Comparison of ENCODE assay signal across 10 mouse cellular contexts in genomic region chr7:28790066-28790806, GRCm38 (mm10). TPM values are rescaled to one million over a fixed set of nuclear protein-coding genes. Genes with fewer than 3 reads are reported as not detected.
DNase-seq lines count a peak whose midpoint lies in the region; ATAC-seq and TF ChIP-seq lines count a peak whose summit lies in the region.
"Had no signal": no experiment of that assay in that cellular context is flagged by ENCODE, and none has a peak within 500 bp of the region (broad histone marks: within the 10 kb centered on the region; RNA-seq: fewer than 3 reads in every experiment).

No protein-coding gene starts in this region.

- WGBS in kidney, embryonic 14.5 days = 51% methylated on average over 8 of the region's 8 CpGs
- 48% methylated on average over 8 of the region's 8 CpGs for WGBS in midbrain, embryonic 13.5 days

- 0 out of 2 replicates have a peak overlapping the region, but pooled peaks have one; percentile 30 for H3K27ac ChIP-seq in kidney, embryonic 14.5 days (ENCODE audit: low read depth, low read length)
- H3K27ac ChIP-seq in midbrain, embryonic 13.5 days = no peak overlapping the region
- H3K27ac ChIP-seq: neural tube, embryonic 12.5 days had no signal

- ATAC-seq in kidney, embryonic 14.5 days (ENCODE audit: low FRiP score, low TSS enrichment) = peak; percentile 67
- 0 out of 2 replicates have a peak, but pooled peaks have one; percentile 30 for ATAC-seq in midbrain, embryonic 13.5 days
- ATAC-seq in cerebellum, adult (ENCODE audit: insufficient number of reproducible peaks, low FRiP score, low TSS enrichment) = no peak

- DNase-seq in kidney, adult 9 months = peak; percentile 36
- no peak for DNase-seq in kidney, adult 18-20 months
- no peak for DNase-seq in brain, embryonic 14.5 days (ENCODE audit: low read depth)
- DNase-seq in cerebellum, adult 11 months = no peak
- no peak for DNase-seq in right cerebral cortex, postnatal 36 days (ENCODE audit: low spot score in 2 of 2)

- no peak overlapping the region for H3K4me2 ChIP-seq in kidney, embryonic 14.5 days (replicated peaks; ENCODE audit: low read depth, low read length)
- no peak overlapping the region for H3K4me2 ChIP-seq in midbrain, embryonic 13.5 days (replicated peaks)
- H3K4me2 ChIP-seq: neural tube, embryonic 12.5 days had no signal

- peak; percentile 36; the same call in 1 of the 2 replicates for TF ChIP-seq CTCF in brain, embryonic 14.5 days (IDR thresholded peaks at IDR 0.05; ENCODE audit: borderline replicate concordance, extremely low read depth, insufficient read depth, insufficient read length)

- H3K4me3 ChIP-seq in kidney, embryonic 14.5 days (ENCODE audit: low read length) = no peak overlapping the region
- no peak overlapping the region for H3K4me3 ChIP-seq in midbrain, embryonic 13.5 days (replicated peaks)
- H3K4me3 ChIP-seq: neural tube, embryonic 12.5 days had no signal

- H3K9ac ChIP-seq in kidney, embryonic 14.5 days (ENCODE audit: low read depth, low read length) = no peak overlapping the region
- no peak overlapping the region for H3K9ac ChIP-seq in midbrain, embryonic 13.5 days (replicated peaks)
- H3K9ac ChIP-seq: neural tube, embryonic 12.5 days had no signal

- TF ChIP-seq POLR2A in brain, embryonic 14.5 days (IDR thresholded peaks at IDR 0.05; ENCODE audit: borderline replicate concordance, extremely low read depth, insufficient read depth, insufficient read length, poor library complexity, severe bottlenecking) = no peak

- H3K4me1 ChIP-seq in kidney, embryonic 14.5 days (ENCODE audit: control insufficient read depth, insufficient read depth, low read length) = peaks cover 16% of the 10 kb centered on the region
- no peaks in the 10 kb centered on the region for H3K4me1 ChIP-seq in midbrain, embryonic 13.5 days (replicated peaks)
- H3K4me1 ChIP-seq: neural tube, embryonic 12.5 days had no signal

- H3K36me3 ChIP-seq in kidney, embryonic 14.5 days (ENCODE audit: control insufficient read depth, insufficient read depth, low read length) = no peaks in the 10 kb centered on the region; the same call in 1 of the 2 replicates
- H3K36me3 ChIP-seq in midbrain, embryonic 13.5 days = peaks cover 34% of the 10 kb centered on the region

- no peaks in the 10 kb centered on the region for H3K27me3 ChIP-seq in kidney, embryonic 14.5 days (ENCODE audit: control insufficient read depth, insufficient read depth, low read length)
- no peaks in the 10 kb centered on the region for H3K27me3 ChIP-seq in midbrain, embryonic 13.5 days
- H3K27me3 ChIP-seq: neural tube, embryonic 12.5 days had no signal

- H3K9me3 ChIP-seq in kidney, embryonic 14.5 days (ENCODE audit: control insufficient read depth, low read length) = no peaks in the 10 kb centered on the region
- H3K9me3 ChIP-seq in midbrain, embryonic 13.5 days = no peaks in the 10 kb centered on the region
- H3K9me3 ChIP-seq: neural tube, embryonic 12.5 days had no signal

RNA-seq across cellular contexts. Expression of gene Rinl, which starts 1.5 kb away (rescaled TPM):
- polyA plus RNA-seq in brain, embryonic 14.5 days (2012; rRNA removed) = 0.90 and 1.1 TPM in 2 replicates
- 2.9 and 5.6 TPM in 2 replicates for polyA plus RNA-seq in kidney, embryonic 14.5 days (2014; fragmentation: Nextera tagmentation; extraction: Ambion mirVana)
- 1.9 and 2.3 TPM in 2 replicates for polyA plus RNA-seq in midbrain, embryonic 13.5 days (2015; fragmentation: Nextera tagmentation; extraction: Ambion mirVana)

RNA-seq across cellular contexts. Expression of gene Hnrnpl, which starts 18.1 kb away (rescaled TPM):
- 444 and 451 TPM in 2 replicates for polyA plus RNA-seq in brain, embryonic 14.5 days (2012; rRNA removed)
- 283 and 322 TPM in 2 replicates for polyA plus RNA-seq in kidney, embryonic 14.5 days (2014; fragmentation: Nextera tagmentation; extraction: Ambion mirVana)
- 238 and 239 TPM in 2 replicates for polyA plus RNA-seq in midbrain, embryonic 13.5 days (2015; fragmentation: Nextera tagmentation; extraction: Ambion mirVana)

RNA-seq across cellular contexts. Expression of gene Nfkbib, which starts 22.9 kb away (rescaled TPM):
- polyA plus RNA-seq in brain, embryonic 14.5 days (2012; rRNA removed) = 32.7 and 34.7 TPM in 2 replicates
- 39.2 and 43.9 TPM in 2 replicates for polyA plus RNA-seq in kidney, embryonic 14.5 days (2014; fragmentation: Nextera tagmentation; extraction: Ambion mirVana)
- polyA plus RNA-seq in midbrain, embryonic 13.5 days (2015; fragmentation: Nextera tagmentation; extraction: Ambion mirVana) = 52.7 and 56.7 TPM in 2 replicates

RNA-seq across cellular contexts. Expression of gene Sirt2, which starts 23.7 kb away (rescaled TPM):
- polyA plus RNA-seq in brain, embryonic 14.5 days (2012; rRNA removed) = 119 and 125 TPM in 2 replicates
- polyA plus RNA-seq in kidney, embryonic 14.5 days (2014; fragmentation: Nextera tagmentation; extraction: Ambion mirVana) = 49.7 and 56.7 TPM in 2 replicates
- polyA plus RNA-seq in midbrain, embryonic 13.5 days (2015; fragmentation: Nextera tagmentation; extraction: Ambion mirVana) = 102 and 108 TPM in 2 replicates

RNA-seq across cellular contexts. Expression of gene Ccer2, which starts 34.3 kb away (rescaled TPM):
- polyA plus RNA-seq in brain, embryonic 14.5 days (2012; rRNA removed) = 0.33 TPM in 1 of 2 replicates, not detected in the other
- polyA plus RNA-seq in kidney, embryonic 14.5 days (2014; fragmentation: Nextera tagmentation; extraction: Ambion mirVana) = not detected in 2 replicates
- 0.26 and 0.58 TPM in 2 replicates for polyA plus RNA-seq in midbrain, embryonic 13.5 days (2015; fragmentation: Nextera tagmentation; extraction: Ambion mirVana)
- polyA plus RNA-seq: large intestine, adult 2 months had no signal
